Mouse (Mus musculus): Measurements from ENCODE around the gene Adam11.
A peak's percentile ranks its signal among the peaks of the same experiment; 100 is the strongest.

Adam11 gene

DNA sequence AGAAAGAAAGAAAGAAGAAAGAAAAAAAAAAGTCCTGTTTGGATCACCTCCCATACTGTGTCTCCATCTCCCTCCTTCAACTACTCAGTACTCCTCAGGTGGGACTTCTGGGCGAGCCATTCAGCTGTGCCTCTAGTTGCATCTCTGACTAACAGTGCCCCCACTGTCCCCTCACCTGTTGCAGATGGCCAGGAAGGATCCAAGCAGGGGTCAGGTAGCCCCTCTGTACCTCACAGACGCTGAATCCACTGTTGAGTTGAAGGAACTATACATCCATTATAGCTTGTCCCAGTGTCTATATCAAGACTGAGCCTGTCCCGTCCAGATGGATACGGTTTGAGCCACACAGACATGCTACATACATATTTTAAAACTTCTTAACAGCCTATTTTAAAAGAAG lies 20.3 kb downstream of the Adam11 start:
- TF ChIP-seq GATA4 (IDR thresholded peaks at IDR 0.05; ENCODE audit: insufficient replicate concordance, low read length) = no peak

DNA sequence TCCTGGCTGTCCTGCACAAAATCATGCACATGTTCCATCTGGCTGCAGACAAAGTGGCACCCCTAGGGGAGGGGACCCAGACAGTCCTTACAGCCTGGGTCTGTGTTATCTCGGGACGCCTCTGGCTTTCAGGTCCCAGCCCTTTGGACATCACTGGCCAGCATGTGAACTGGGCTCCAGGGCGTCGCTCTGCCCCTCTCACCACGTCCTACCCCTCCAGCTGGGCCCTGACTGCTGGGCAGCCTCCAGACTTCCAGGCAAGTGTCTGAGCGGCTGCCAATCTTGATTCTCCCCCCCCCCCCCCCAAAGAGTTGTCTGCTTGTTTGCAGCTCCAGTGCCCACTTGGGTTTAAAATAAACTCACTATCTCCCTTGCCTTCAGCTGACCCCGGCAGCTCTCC lies 22.2 kb downstream of the Adam11 start:
- no peak for TF ChIP-seq GATA4 (IDR thresholded peaks at IDR 0.05; ENCODE audit: insufficient replicate concordance, low read length)

DNA sequence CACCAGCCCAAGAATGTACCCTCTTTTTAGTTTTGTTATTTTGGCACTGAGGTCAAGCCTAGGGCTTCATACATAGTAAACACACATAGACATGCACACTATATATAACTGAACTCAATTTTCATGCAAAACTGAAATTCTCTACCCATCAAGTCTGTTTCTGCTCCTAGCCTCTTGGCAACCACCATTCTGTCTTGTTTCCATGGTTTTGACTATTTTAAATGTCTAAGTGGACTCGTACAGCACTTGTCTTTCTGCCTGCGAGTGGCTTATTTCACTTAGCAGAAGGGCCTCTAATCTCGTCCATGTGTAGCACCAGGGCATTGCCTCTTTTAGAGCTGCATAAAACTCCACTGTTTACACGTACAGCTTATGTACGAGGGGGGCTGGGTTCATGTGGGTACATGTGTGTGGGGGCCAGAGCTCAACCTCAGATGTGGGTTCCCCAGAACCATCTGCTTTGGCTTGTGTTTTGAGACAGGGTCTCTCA lies 26.5 kb downstream of the Adam11 start:
- TF ChIP-seq GATA4 (IDR thresholded peaks at IDR 0.05; ENCODE audit: insufficient replicate concordance, low read length) = no peak

DNA sequence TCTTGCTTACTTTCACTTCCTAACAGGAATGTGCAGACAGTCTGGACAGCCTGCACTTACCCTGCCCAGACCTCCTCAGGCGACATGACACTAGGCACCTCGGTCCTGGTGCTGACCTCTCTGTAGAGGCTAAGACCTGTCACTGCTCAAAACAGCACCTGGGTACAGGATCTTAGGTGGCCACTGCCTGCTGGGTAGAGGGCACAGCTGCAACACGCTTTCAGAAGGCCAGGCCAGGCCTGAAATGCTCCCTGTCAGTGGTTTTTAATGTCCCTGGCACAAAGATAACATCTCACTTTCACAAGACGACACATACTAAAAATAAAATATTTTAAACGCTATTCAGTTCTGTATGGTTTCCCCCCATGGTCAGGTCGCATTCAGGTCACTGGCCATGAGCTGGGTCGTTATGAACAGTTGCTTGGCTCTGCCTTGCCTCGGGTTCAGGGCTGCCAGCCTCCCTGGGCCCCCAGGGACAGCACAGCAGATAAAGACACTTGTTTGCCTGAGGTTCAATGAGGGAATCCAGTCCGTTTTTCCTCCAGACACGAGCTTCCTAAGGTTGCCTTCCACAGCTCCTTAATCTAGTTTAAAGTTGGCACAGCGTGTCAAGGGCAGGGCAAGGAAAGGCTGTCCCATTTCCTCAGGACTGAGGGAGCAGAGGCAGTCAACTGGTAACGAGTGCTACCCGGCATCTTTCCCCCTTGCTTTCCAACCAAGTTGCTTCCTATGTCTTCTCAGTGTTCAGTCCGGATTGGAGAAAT lies 30.6 kb downstream of the Adam11 start:
- no peak for TF ChIP-seq GATA4 (IDR thresholded peaks at IDR 0.05; ENCODE audit: insufficient replicate concordance, low read length)

DNA sequence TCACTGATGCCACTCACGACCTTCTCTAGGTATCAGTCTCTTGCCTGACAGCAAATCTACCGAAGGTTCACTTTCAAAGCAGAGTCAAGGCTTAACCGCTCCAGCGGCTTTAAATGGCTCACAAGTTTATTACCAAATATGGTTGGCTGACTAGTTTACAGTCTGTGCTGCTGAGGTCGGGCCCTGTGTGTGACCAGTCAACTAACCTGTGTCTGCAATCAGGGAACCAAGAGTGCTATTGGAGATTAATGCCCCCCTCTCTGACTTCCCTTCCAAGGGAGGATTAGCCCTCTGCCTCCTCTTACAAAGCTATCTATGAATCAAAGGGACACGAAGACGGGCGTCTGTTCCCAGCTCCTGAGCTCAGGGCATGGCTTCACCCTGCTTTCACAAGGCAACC lies 32.9 kb downstream of the Adam11 start:
- TF ChIP-seq GATA4 (IDR thresholded peaks at IDR 0.05; ENCODE audit: insufficient replicate concordance, low read length) = no peak

DNA sequence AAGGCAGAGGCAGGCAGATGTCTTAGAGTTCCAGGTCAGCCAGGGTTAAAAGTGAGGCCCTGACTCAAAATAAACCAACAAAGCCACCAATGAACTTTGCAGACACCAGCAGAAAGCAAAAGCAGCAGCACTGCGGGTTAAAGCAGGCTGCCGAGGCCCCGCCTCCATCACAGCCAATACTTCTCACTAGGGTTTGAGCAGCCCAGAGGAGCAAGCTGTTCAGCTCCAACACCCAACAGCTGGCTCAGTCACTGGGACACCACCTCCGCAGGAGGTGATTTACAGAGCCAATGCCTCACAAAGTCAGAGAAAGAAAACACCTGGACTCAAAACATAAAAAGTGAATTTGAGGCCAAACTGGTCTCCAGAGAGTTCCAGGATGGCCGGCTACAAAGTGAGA lies 42.2 kb downstream of the Adam11 start:
- no peak for TF ChIP-seq GATA4 (IDR thresholded peaks at IDR 0.05; ENCODE audit: insufficient replicate concordance, low read length)

DNA sequence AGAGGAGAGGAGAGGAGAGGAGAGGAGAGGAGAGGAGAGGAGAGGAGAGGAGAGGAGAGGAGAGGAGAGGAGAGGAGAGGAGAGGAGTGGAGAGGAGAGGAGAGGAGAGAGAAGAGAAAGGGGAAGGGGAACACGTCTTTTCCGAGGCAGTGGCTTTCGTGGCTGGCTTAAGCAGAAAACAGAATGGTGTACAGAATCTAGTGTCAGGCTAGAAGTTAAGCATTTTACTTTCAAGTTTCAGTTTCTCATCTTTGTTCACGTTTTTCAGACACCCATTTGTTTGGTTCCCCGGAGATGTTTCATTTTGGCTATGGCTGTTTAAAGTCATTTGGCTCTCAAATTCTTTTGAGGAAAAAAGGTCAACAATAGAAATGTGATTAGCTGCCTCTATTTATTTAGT lies 47.0 kb downstream of the Adam11 start:
- TF ChIP-seq GATA4 (IDR thresholded peaks at IDR 0.05; ENCODE audit: insufficient replicate concordance, low read length) = no peak

DNA sequence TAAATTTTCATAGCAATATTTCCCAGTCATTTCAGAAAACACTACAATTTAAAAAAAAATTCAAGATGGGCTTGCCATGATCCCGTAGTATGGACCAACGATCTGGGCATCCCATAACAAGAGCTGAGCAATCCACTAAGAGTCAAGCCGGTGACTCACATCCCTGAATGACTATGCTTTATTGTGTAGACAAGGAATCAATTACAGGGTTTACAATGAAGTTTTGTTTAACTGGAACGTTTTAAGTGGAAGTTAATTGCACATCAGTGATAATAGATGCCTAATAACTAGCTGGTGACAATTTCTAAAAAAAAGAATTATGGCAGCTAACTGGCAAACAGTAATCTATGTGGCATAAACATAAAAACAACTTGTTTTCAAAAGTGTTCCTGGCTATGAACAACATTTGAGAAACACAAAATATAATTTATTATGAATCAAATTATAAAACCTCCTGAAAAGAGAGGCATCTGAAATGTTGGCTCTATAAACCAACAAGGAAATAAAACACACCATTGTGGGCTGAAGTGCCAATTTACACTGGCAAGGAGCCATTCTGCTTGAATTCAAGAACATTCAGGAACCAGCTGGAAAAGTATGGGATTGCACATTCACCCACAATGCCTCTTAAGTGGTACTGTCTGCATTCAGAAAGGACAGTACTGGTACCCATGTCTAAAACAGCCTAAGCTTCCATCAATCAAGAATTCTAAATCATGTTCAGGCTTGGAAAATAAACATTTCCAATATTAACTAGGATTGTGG lies 49.7 kb downstream of the Adam11 start:
- TF ChIP-seq GATA4 (IDR thresholded peaks at IDR 0.05; ENCODE audit: insufficient replicate concordance, low read length) = no peak

DNA sequence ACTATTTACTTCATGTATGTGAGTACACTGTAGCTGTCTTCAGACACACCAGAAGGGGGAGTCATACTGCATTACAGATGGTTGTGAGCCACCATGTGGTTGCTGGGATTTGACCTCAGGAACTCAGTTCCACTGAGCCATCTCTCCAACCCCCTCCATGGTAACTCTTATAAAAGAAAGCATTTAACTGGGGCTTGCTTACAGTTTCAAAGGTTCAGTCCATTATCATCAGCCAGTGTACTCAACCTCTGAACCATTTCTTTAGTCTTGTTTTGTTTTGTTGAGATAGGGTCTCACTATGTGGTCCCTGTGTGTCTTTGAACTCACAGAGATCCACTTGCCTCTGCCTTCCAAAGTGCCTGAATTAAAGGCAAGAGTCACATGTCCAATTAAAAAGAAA lies 53.6 kb downstream of the Adam11 start:
- no peak for TF ChIP-seq GATA4 (IDR thresholded peaks at IDR 0.05; ENCODE audit: insufficient replicate concordance, low read length)

DNA sequence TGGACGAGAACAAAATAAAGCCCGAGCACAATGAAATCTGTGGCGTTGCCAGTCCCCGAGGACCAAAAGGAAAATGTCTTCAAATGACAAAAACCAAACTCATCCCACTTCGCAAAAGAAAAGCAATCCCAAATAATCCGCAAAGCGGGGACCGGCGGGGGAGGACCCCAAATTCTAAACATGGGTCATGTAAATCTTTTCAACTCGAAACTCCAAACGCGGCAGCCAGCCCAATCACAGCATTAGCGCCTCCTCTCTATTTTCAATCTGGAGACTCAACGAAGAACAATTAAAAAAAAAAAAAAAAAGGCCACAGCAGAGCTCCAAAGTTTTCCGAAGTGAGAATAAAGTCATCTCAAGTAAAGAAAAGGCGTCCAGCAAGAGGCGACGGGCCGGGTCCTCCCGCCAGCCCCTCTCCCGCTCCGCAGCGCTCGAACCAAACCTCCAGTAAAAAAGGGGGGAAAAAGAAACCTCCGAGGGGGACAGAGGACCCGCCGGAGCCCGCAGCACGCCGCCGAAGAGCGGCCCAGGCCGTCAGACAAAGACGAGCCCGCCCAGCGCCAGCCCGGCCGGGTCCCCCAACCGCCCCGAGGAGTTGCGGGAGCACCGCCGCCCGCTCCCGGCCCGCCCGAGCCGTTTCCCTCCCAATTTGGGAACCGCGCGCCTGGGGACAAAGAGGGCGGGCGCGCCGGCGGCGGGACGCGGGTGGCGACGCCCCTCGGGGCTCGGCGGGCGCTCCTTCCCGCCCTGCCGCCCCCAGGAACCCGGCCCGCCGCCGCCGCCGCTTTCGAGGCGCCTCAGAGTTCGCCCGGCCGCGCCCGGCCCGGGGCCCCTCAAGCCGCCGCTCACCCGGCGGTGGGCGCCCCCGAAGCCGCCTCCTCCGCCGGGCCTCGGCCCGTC lies 57.1 kb downstream of the Adam11 start:
- TF ChIP-seq GATA4 (IDR thresholded peaks at IDR 0.05; ENCODE audit: insufficient replicate concordance, low read length) = no peak

DNA sequence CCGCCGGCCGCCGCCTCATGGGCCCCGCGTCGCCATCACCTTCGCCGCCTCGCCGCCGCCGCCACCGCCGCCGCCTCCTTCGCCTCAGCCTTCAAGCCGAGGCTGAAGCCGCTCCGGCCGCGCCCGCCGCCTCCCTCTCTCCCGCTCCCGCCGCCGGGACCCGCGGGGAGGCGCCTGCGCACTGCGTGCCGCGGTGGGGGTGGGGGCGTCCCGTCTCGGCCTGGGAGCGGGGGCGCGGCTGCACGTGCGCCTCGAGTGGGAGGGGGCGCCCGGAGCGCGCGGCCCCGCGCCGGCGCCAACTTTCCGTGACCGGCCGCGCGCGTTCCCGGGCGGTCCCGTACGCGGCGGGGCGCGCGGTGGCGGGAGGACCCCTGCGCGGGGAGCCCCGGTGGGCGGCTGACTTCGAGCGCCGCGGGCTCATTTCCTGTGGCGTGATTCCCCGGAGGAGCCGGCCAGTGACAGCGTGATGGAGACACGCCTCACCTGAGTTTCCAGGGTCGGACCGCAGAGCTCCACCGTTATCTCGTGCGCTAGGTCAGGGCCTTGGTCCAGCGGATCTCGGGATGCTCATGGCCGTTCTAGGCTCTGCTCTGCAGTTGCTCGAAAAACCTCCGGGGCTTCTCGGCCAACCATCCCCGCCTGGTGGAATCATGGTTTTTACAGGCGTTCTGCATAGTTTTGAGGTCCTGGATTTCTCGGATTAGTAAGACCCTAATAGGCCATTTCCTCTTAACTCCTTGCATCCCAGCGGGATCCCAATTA lies 58.0 kb downstream of the Adam11 start, which contains the start of gene Gjc1:
Gjc1 (minus strand) TSS at position 680 of the 762 bp plus-strand sequence.
- TF ChIP-seq GATA4 (IDR thresholded peaks at IDR 0.05; ENCODE audit: insufficient replicate concordance, low read length) = peak; percentile 22; the same call in 1 of the 2 replicates

DNA sequence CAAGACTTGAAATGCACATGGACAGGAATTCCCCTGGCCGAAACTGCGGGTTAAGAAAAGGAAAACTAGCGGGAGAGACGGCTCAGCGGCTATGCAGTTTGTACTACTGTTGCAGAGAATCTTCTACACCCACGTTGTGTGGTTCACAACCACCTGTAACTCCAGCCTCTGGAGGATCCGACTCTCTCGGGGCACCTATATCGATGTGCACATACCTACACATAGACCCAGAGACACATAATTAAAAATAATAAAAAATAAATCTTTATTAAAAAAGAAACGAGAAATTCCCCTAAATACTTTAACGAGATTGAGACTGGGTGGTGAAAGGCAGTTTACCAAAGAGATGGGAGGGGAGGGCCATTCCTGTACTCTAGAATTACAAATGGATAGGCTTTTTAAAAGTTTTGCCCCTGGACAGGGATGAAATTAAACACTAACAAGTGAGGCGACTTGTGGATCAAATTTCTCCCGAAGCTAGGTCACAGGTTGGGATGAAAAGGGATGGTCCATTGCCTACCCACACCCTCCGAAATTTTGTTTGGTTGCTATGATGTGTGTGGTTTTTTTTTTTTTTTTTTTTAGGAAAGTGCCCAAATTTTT lies 58.6 kb downstream of the Adam11 start:
- TF ChIP-seq GATA4 (IDR thresholded peaks at IDR 0.05; ENCODE audit: insufficient replicate concordance, low read length) = no peak

DNA sequence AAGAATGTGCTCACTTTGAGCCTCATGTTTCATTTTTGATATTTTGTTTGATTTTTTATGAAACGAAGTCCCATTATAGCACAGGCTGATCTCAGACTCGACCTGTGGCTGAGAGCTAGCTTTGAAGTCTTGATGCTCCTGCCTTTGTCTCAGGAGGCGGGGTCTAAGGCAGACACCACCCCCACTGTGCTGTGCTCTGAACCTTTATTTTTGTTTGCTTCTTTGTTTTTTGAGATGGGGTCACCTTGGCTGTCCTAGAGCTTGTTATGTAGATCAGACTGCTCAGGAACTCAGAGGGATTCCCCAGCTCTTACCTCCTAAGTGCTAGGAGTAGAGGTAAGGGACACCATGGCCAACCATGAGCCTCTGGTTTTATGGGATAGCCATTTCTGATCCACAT lies 59.2 kb downstream of the Adam11 start:
- no peak for TF ChIP-seq GATA4 (IDR thresholded peaks at IDR 0.05; ENCODE audit: insufficient replicate concordance, low read length)

DNA sequence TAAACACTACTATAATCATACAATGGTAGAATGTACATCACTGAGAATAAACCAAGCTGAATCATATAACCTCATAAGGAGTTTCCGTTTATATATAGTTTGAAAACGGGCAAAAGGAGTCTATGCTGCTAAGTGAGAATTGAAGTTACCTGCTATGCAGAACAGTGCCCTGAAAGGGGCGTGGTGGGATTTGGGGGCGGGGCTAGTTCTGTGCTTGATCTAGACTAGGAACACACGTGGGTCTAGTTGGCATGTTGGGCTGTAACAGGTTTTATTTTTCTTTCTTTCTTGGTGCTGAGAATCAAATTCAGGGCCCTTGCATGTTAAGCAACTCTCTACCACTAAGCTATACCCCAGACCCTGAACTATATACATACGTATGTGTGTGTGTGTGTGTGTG lies 60.0 kb downstream of the Adam11 start:
- TF ChIP-seq GATA4 (IDR thresholded peaks at IDR 0.05; ENCODE audit: insufficient replicate concordance, low read length) = no peak

All from liver, adult (tissue).